Mouse (Mus musculus) heart, embryonic 15.5 days (tissue): ENCODE results near the gene Ntrk3. TPM values are rescaled to one million over a fixed set of nuclear protein-coding genes. Genes with fewer than 3 reads are reported as not detected.

Experiments
- ATAC-seq: fragments of 200-750 bp; cut with Nextera tagmentation; replicated peaks from 2 replicates; pipeline ENCODE4 v1.8.0; 2017; ENCODE audit warnings: low read depth, moderate TSS enrichment; ENCODE audit not compliant: insufficient number of reproducible peaks, insufficient read depth, low FRiP score
- H3K27ac ChIP-seq: fragments of 300-500 bp; sonication (generic); 2 replicates; pipeline ENCODE4 v1.5.1; 2015; ENCODE audit warnings: mild to moderate bottlenecking, inconsistent platforms
- H3K27me3 ChIP-seq: fragments of 300-500 bp; sonication (generic); 2 replicates; pipeline ENCODE4 v1.6.1; 2015; ENCODE audit warnings: inconsistent platforms
- H3K36me3 ChIP-seq: fragments of 300-500 bp; sonication (generic); 2 replicates; pipeline ENCODE4 v1.6.1; 2015; ENCODE audit warnings: mild to moderate bottlenecking, inconsistent platforms
- H3K4me1 ChIP-seq: fragments of 300-500 bp; sonication (generic); replicated peaks from 2 replicates; pipeline ENCODE4 v1.6.1; 2015; ENCODE audit warnings: inconsistent platforms
- H3K4me2 ChIP-seq: fragments of 300-500 bp; sonication (generic); 2 replicates; pipeline ENCODE4 v1.6.1; 2015; ENCODE audit warnings: inconsistent platforms, mild to moderate bottlenecking, moderate library complexity
- H3K4me3 ChIP-seq: fragments of 300-500 bp; sonication (generic); 2 replicates; pipeline ENCODE4 v1.5.1; 2015; ENCODE audit warnings: mild to moderate bottlenecking, inconsistent platforms
- H3K9ac ChIP-seq: fragments of 300-500 bp; sonication (generic); 2 replicates; pipeline ENCODE4 v1.6.1; 2015; ENCODE audit warnings: mild to moderate bottlenecking, inconsistent platforms
- H3K9me3 ChIP-seq: fragments of 300-500 bp; sonication (generic); replicated peaks from 2 replicates; pipeline ENCODE4 v1.6.1; 2016; ENCODE audit warnings: inconsistent platforms
- WGBS: fragments of 180-500 bp; shearing (Covaris S2); methylation state at CpG from one replicate; pipeline ENCODE4 v1.1.7; 2015; ENCODE audit warnings: mixed read lengths; 5-methylcytosine and 5-hydroxymethylcytosine counted together
- polyA plus RNA-seq: library from polyadenylated mRNA; unstranded; fragments of >200 nt; fragmentation: Nextera tagmentation; extraction: Ambion mirVana; gene quantifications from 2 replicates; pipeline ENCODE4 v1.2.1, GENCODE M21; 2015

The Ntrk3 gene
- polyA plus RNA-seq, 1 experiment from 2014 or later, result 1.6 TPM

GRCm38 (mm10) chr7:78500863-78501262 is 236.9 kb downstream of the Ntrk3 start:
- no peak overlapping the region for H3K4me3 ChIP-seq
- no peaks in the 10 kb centered on the region for H3K4me1 ChIP-seq
- no peaks in the 10 kb centered on the region for H3K36me3 ChIP-seq
- WGBS, result 69% methylated on average over 5 of the region's 5 CpGs
- no peaks in the 10 kb centered on the region for H3K27me3 ChIP-seq
- H3K9me3 ChIP-seq, result no peaks in the 10 kb centered on the region
- no peak for ATAC-seq
- no peak overlapping the region for H3K9ac ChIP-seq
- H3K4me2 ChIP-seq, result no peak overlapping the region
- no peak overlapping the region for H3K27ac ChIP-seq

- no peak for ATAC-seq
- Histone ChIP-seq H3K27ac (no peak overlapping the region), H3K9ac (no peak overlapping the region), H3K27me3 (no peaks in the 10 kb centered on the region), H3K9me3 (no peaks in the 10 kb centered on the region), H3K4me3 (no peak overlapping the region), H3K4me2 (no peak overlapping the region), H3K4me1 (no peaks in the 10 kb centered on the region), H3K36me3 (no peaks in the 10 kb centered on the region)
- 58% methylated on average over 1 of the region's 1 CpGs for WGBS
Measured at GRCm38 (mm10) chr7:78499970-78500369, 237.8 kb downstream of the Ntrk3 start.

- Histone ChIP-seq H3K27ac (no peak overlapping the region), H3K4me2 (no peak overlapping the region), H3K9ac (no peak overlapping the region), H3K4me3 (no peak overlapping the region), H3K9me3 (no peaks in the 10 kb centered on the region), H3K36me3 (no peaks in the 10 kb centered on the region), H3K27me3 (no peaks in the 10 kb centered on the region), H3K4me1 (no peaks in the 10 kb centered on the region)
- ATAC-seq, result no peak
- 73% methylated on average over 4 of the region's 4 CpGs for WGBS
Measured at GRCm38 (mm10) chr7:78498356-78498755, 239.5 kb downstream of the Ntrk3 start.

DNA sequence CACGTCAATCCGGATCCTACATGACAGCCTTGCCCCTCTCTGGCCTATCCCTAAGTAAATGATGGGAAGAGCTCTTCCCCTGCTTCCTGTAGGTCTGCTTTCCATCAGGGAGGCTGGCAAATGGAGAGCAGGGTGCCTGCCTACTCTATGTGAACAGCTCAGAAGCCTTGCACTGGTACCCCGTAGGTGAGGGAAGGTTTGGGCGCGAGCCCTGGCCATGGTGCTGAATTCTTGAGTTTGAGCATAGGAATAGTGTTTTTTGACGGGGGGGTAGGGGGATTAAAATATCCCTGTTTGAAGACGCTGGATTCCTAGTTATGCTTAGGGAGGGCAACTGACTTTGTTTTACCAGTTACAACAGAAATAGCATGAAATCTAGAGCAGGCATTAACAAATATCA is 240.0 kb downstream of the Ntrk3 start:
- no peak overlapping the region for H3K27ac ChIP-seq
- 35% methylated on average over 7 of the region's 7 CpGs for WGBS
- ATAC-seq, result no peak
- H3K9me3 ChIP-seq, result no peaks in the 10 kb centered on the region
- no peak overlapping the region for H3K4me3 ChIP-seq
- H3K36me3 ChIP-seq, result no peaks in the 10 kb centered on the region
- H3K9ac ChIP-seq, result no peak overlapping the region
- no peaks in the 10 kb centered on the region for H3K4me1 ChIP-seq
- no peaks in the 10 kb centered on the region for H3K27me3 ChIP-seq
- no peak overlapping the region for H3K4me2 ChIP-seq

- Histone ChIP-seq H3K4me2 (no peak overlapping the region), H3K27me3 (no peaks in the 10 kb centered on the region), H3K9ac (no peak overlapping the region), H3K4me3 (no peak overlapping the region), H3K9me3 (no peaks in the 10 kb centered on the region), H3K27ac (no peak overlapping the region), H3K4me1 (no peaks in the 10 kb centered on the region), H3K36me3 (no peaks in the 10 kb centered on the region)
- no peak for ATAC-seq
- 90% methylated on average over 7 of the region's 7 CpGs for WGBS
Measured at GRCm38 (mm10) chr7:78493591-78493990, 244.2 kb downstream of the Ntrk3 start.

DNA sequence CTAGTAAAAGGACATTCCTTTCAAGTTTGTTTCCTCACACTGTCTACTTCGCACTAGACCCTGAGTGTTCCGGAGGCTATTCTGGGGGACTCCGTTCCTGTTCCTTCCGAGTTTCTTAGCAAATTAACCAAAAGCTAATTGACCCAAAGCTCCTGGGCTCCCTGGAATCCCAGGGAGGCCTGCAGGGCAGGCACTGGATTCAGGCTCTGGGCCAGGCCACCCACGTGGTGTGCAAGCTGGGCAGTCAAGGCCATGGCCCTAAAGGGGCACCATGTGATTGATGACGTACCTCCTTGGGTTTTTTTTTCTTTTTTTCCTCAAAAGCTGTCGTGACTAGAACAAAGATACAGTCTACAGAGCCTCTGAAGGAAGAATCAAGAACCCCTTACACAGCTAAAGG is 246.6 kb downstream of the Ntrk3 start:
- Histone ChIP-seq H3K27me3 (no peaks in the 10 kb centered on the region), H3K4me1 (no peaks in the 10 kb centered on the region), H3K9me3 (no peaks in the 10 kb centered on the region), H3K36me3 (no peaks in the 10 kb centered on the region), H3K4me3 (no peak overlapping the region), H3K4me2 (no peak overlapping the region), H3K9ac (no peak overlapping the region), H3K27ac (no peak overlapping the region)
- no peak for ATAC-seq
- WGBS, result 60% methylated on average over 7 of the region's 7 CpGs

- 73% methylated on average over 2 of the region's 2 CpGs for WGBS
- no peak for ATAC-seq
- no peak overlapping the region for H3K4me3 ChIP-seq
Measured at GRCm38 (mm10) chr7:78484290-78484689, 253.5 kb downstream of the Ntrk3 start.

DNA sequence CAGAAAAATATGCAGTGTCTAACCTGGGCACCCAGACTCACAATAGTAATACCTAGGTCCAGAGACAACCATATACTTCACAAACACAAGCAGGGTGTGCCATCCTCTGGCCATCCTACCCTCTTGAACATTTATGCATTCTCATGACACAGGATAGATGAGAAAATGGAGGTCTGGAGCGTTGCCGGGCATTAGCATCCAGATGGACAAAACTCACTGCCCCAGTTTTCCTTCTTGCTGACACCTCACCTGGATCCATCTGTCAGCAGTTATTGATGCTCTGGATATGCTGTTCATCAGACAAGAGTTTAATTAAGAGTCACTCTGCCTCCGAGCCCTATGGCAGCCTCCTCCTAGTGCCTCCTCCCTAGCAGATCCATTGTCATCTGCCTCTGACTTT is 254.1 kb downstream of the Ntrk3 start:
- Histone ChIP-seq H3K27ac (no peak overlapping the region), H3K4me3 (no peak overlapping the region), H3K9me3 (no peaks in the 10 kb centered on the region), H3K36me3 (no peaks in the 10 kb centered on the region), H3K4me1 (no peaks in the 10 kb centered on the region), H3K4me2 (no peak overlapping the region), H3K27me3 (no peaks in the 10 kb centered on the region), H3K9ac (no peak overlapping the region)
- no peak for ATAC-seq
- 82% methylated on average over 3 of the region's 3 CpGs for WGBS

More at GRCm38 (mm10) chr7:78484290-78484689, 253.5 kb downstream of the Ntrk3 start:
- Histone ChIP-seq H3K9me3 (no peaks in the 10 kb centered on the region), H3K4me2 (no peak overlapping the region), H3K27ac (no peak overlapping the region), H3K27me3 (no peaks in the 10 kb centered on the region), H3K36me3 (no peaks in the 10 kb centered on the region), H3K4me1 (no peaks in the 10 kb centered on the region), H3K9ac (no peak overlapping the region)

GRCm38 (mm10) chr7:78483061-78483460 is 254.8 kb downstream of the Ntrk3 start:
- H3K36me3 ChIP-seq, result no peaks in the 10 kb centered on the region
- H3K4me1 ChIP-seq, result no peaks in the 10 kb centered on the region
- no peak overlapping the region for H3K4me3 ChIP-seq
- H3K27ac ChIP-seq, result no peak overlapping the region
- 63% methylated on average over 2 of the region's 2 CpGs for WGBS
- no peak for ATAC-seq
- H3K9me3 ChIP-seq, result no peaks in the 10 kb centered on the region
- H3K9ac ChIP-seq, result no peak overlapping the region
- no peaks in the 10 kb centered on the region for H3K27me3 ChIP-seq
- no peak overlapping the region for H3K4me2 ChIP-seq

GRCm38 (mm10) chr7:78478881-78479280 is 258.9 kb downstream of the Ntrk3 start:
- no peaks in the 10 kb centered on the region for H3K4me1 ChIP-seq
- H3K27ac ChIP-seq, result no peak overlapping the region
- 44% methylated on average over 2 of the region's 2 CpGs for WGBS
- H3K4me2 ChIP-seq, result no peak overlapping the region
- H3K27me3 ChIP-seq, result no peaks in the 10 kb centered on the region
- ATAC-seq, result no peak
- no peaks in the 10 kb centered on the region for H3K9me3 ChIP-seq
- no peak overlapping the region for H3K4me3 ChIP-seq
- H3K9ac ChIP-seq, result no peak overlapping the region
- no peaks in the 10 kb centered on the region for H3K36me3 ChIP-seq

DNA sequence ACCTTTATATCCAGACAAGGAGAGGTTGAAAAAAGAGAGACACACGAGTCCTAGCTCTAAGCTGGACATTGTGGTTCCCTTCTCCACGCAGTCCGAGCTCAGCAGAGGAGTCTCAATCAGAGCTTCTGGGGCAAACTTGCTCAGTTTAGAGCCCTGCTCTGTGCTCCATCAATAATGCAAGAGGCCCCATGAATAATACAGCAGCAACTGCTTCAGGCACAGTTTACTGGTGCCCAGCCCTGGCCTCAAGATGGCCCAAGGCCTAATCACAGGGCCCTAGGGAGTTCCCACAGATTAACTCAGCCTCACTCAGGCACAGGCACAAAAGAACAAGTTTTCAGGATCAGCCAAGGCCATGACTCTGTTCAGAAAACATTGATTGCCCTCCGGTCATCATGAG is 266.1 kb downstream of the Ntrk3 start:
- no peaks in the 10 kb centered on the region for H3K4me1 ChIP-seq
- no peaks in the 10 kb centered on the region for H3K36me3 ChIP-seq
- WGBS, result 68% methylated on average over 4 of the region's 4 CpGs
- no peak for ATAC-seq
- H3K27ac ChIP-seq, result no peak overlapping the region
- no peak overlapping the region for H3K4me2 ChIP-seq
- H3K9ac ChIP-seq, result no peak overlapping the region
- H3K4me3 ChIP-seq, result no peak overlapping the region
- no peaks in the 10 kb centered on the region for H3K9me3 ChIP-seq
- no peaks in the 10 kb centered on the region for H3K27me3 ChIP-seq

DNA sequence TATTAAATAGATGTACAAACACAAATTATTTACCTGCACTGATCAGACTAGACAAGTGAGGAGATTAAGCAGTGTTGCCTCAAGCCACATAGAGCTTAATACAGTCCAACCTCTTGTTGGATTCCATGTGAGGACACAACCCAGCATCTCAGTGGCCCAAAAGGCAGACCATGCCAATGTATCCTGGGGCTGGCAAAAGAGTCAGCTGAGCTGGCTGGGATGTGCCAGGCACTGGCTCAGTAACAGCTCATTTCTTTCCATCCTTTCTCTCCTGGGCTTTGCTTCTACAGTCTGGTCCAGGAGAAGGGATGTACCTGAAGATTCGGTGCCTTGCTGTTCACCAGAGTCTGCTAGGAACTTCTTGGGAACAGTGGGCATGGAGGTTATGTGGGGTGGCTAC is 266.5 kb downstream of the Ntrk3 start:
- 61% methylated on average over 1 of the region's 1 CpGs for WGBS
- Histone ChIP-seq H3K4me1 (no peaks in the 10 kb centered on the region), H3K27ac (no peak overlapping the region), H3K9ac (no peak overlapping the region), H3K36me3 (no peaks in the 10 kb centered on the region), H3K9me3 (no peaks in the 10 kb centered on the region), H3K4me3 (no peak overlapping the region), H3K27me3 (no peaks in the 10 kb centered on the region), H3K4me2 (no peak overlapping the region)
- no peak for ATAC-seq
